In genomic region chr16:91789728-91790127, GRCm38 (mm10) we compare ENCODE assay signal across 11 mouse cellular contexts.
A peak's percentile ranks its signal among the peaks of the same experiment; 100 is the strongest.
DNase-seq lines count a peak whose midpoint lies in the region; ATAC-seq lines count a peak whose summit lies in the region.
"Had no signal": no experiment of that assay in that cellular context is flagged by ENCODE, and none has a peak within 500 bp of the region (broad histone marks: within the 10 kb centered on the region; RNA-seq: fewer than 3 reads in every experiment).

No protein-coding gene starts in this region.

- H3K4me3 ChIP-seq in forebrain, embryonic 11.5 days (ENCODE audit: low read depth, low read length) = no peak overlapping the region
- no peak overlapping the region for H3K4me3 ChIP-seq in forebrain, embryonic 10.5 days
- no peak overlapping the region for H3K4me3 ChIP-seq in neural tube, embryonic 13.5 days
- H3K4me3 ChIP-seq in stomach, embryonic 14.5 days (ENCODE audit: low read depth, low read length) = no peak overlapping the region
- H3K4me3 ChIP-seq in forebrain, embryonic 14.5 days (ENCODE audit: low read depth, low read length) = no peak overlapping the region
- H3K4me3 ChIP-seq: embryonic facial prominence, embryonic 15.5 days; myocyte had no signal

- no peaks in the 10 kb centered on the region; the same call in 1 of the 2 replicates for H3K36me3 ChIP-seq in forebrain, embryonic 11.5 days (ENCODE audit: control insufficient read depth, insufficient read depth, low read length)
- H3K36me3 ChIP-seq in forebrain, embryonic 10.5 days (replicated peaks) = peaks cover 69% of the 10 kb centered on the region
- H3K36me3 ChIP-seq in neural tube, embryonic 13.5 days = peaks cover 48% of the 10 kb centered on the region
- peaks cover 9% of the 10 kb centered on the region for H3K36me3 ChIP-seq in stomach, embryonic 14.5 days (ENCODE audit: control insufficient read depth, insufficient read depth, low read length)
- H3K36me3 ChIP-seq in forebrain, embryonic 14.5 days (ENCODE audit: control insufficient read depth, insufficient read depth, low read length) = peaks cover 43% of the 10 kb centered on the region

- DNase-seq in forebrain, embryonic 11.5 days (ENCODE audit: low spot score) = peak; percentile 41
- DNase-seq in forebrain, embryonic 10.5 days (ENCODE audit: extremely low spot score, low spot score) = no peak
- DNase-seq in neural tube, embryonic 10.5 days (ENCODE audit: extremely low spot score, low spot score) = no peak
- peak; percentile 48 for DNase-seq in liver
- DNase-seq in forebrain, embryonic 14.5 days (ENCODE audit: low spot score) = no peak
- no peak for DNase-seq in cerebellum, adult 11-12 months
- DNase-seq: adrenal gland, postnatal 14 days had no signal

- H3K4me2 ChIP-seq in forebrain, embryonic 11.5 days (ENCODE audit: low read depth, low read length, severe bottlenecking) = no peak overlapping the region
- no peak overlapping the region for H3K4me2 ChIP-seq in neural tube, embryonic 13.5 days
- no peak overlapping the region for H3K4me2 ChIP-seq in stomach, embryonic 14.5 days (replicated peaks; ENCODE audit: low read depth, low read length)
- no peak overlapping the region for H3K4me2 ChIP-seq in forebrain, embryonic 14.5 days (ENCODE audit: low read length)
- H3K4me2 ChIP-seq: embryonic facial prominence, embryonic 15.5 days had no signal

- H3K9me3 ChIP-seq in forebrain, embryonic 11.5 days (ENCODE audit: control insufficient read depth, low read length) = no peaks in the 10 kb centered on the region
- H3K9me3 ChIP-seq in forebrain, embryonic 10.5 days = no peaks in the 10 kb centered on the region
- no peaks in the 10 kb centered on the region for H3K9me3 ChIP-seq in neural tube, embryonic 13.5 days
- H3K9me3 ChIP-seq in stomach, embryonic 14.5 days (ENCODE audit: control insufficient read depth, low read depth, low read length) = no peaks in the 10 kb centered on the region
- H3K9me3 ChIP-seq in forebrain, embryonic 14.5 days (replicated peaks; ENCODE audit: control insufficient read depth, low read length) = no peaks in the 10 kb centered on the region
- H3K9me3 ChIP-seq: embryonic facial prominence, embryonic 15.5 days had no signal

- no peaks in the 10 kb centered on the region for H3K27me3 ChIP-seq in forebrain, embryonic 11.5 days (ENCODE audit: control insufficient read depth, insufficient read depth, low read length)
- H3K27me3 ChIP-seq in forebrain, embryonic 10.5 days (ENCODE audit: poor library complexity, severe bottlenecking) = no peaks in the 10 kb centered on the region
- H3K27me3 ChIP-seq in neural tube, embryonic 13.5 days = no peaks in the 10 kb centered on the region
- H3K27me3 ChIP-seq in stomach, embryonic 14.5 days (ENCODE audit: control insufficient read depth, insufficient read depth, low read length) = no peaks in the 10 kb centered on the region
- H3K27me3 ChIP-seq in forebrain, embryonic 14.5 days (replicated peaks; ENCODE audit: control insufficient read depth, insufficient read depth, low read length) = no peaks in the 10 kb centered on the region
- H3K27me3 ChIP-seq: embryonic facial prominence, embryonic 15.5 days had no signal

- no peak for ATAC-seq in forebrain, embryonic 11.5 days (replicated peaks; ENCODE audit: low FRiP score)
- 0 out of 2 replicates have a peak, but pooled peaks have one; percentile 42 for ATAC-seq in neural tube, embryonic 13.5 days (ENCODE audit: low read depth)
- peak; percentile 79 for ATAC-seq in stomach, embryonic 14.5 days (ENCODE audit: insufficient number of reproducible peaks, insufficient read depth, low FRiP score, low read depth)
- no peak for ATAC-seq in forebrain, embryonic 14.5 days

- WGBS in forebrain, embryonic 11.5 days = 89% methylated on average over 6 of the region's 6 CpGs
- 87% methylated on average over 6 of the region's 6 CpGs for WGBS in forebrain, embryonic 10.5 days
- WGBS in neural tube, embryonic 13.5 days = 76% methylated on average over 6 of the region's 6 CpGs
- 55% methylated on average over 6 of the region's 6 CpGs for WGBS in stomach, embryonic 14.5 days
- WGBS in forebrain, embryonic 14.5 days = 93% methylated on average over 6 of the region's 6 CpGs

- H3K9ac ChIP-seq in forebrain, embryonic 11.5 days (ENCODE audit: low read length) = no peak overlapping the region
- H3K9ac ChIP-seq in neural tube, embryonic 13.5 days = no peak overlapping the region
- H3K9ac ChIP-seq in stomach, embryonic 14.5 days (replicated peaks; ENCODE audit: low read depth, low read length) = no peak overlapping the region
- H3K9ac ChIP-seq in forebrain, embryonic 14.5 days (ENCODE audit: low read length) = no peak overlapping the region
- H3K9ac ChIP-seq: embryonic facial prominence, embryonic 15.5 days had no signal

- no peaks in the 10 kb centered on the region for H3K4me1 ChIP-seq in forebrain, embryonic 11.5 days (replicated peaks; ENCODE audit: control insufficient read depth, insufficient read depth, low read length)
- peaks cover 7% of the 10 kb centered on the region; the same call in 1 of the 2 replicates for H3K4me1 ChIP-seq in forebrain, embryonic 10.5 days
- peaks cover 26% of the 10 kb centered on the region for H3K4me1 ChIP-seq in neural tube, embryonic 13.5 days (replicated peaks)
- 0 out of 2 replicates have a peak, but pooled peaks cover 2% of the 10 kb centered on the region for H3K4me1 ChIP-seq in stomach, embryonic 14.5 days (ENCODE audit: control insufficient read depth, insufficient read depth, low read length)
- 0 out of 2 replicates have a peak, but pooled peaks cover 4% of the 10 kb centered on the region for H3K4me1 ChIP-seq in forebrain, embryonic 14.5 days (ENCODE audit: control insufficient read depth, insufficient read depth, low read length)

- H3K27ac ChIP-seq in forebrain, embryonic 11.5 days (ENCODE audit: low read depth, low read length) = no peak overlapping the region
- H3K27ac ChIP-seq in forebrain, embryonic 10.5 days = no peak overlapping the region
- no peak overlapping the region for H3K27ac ChIP-seq in neural tube, embryonic 13.5 days (replicated peaks)
- 0 out of 2 replicates have a peak overlapping the region, but pooled peaks have one; percentile 39 for H3K27ac ChIP-seq in stomach, embryonic 14.5 days (ENCODE audit: low read length)
- H3K27ac ChIP-seq in forebrain, embryonic 14.5 days (ENCODE audit: low read depth, low read length) = no peak overlapping the region
- H3K27ac ChIP-seq: embryonic facial prominence, embryonic 15.5 days had no signal

Comparison
In these comparisons a context has a peak if more than half of its experiments do, and no peak if none do; other contexts are left out.
1. DNase-seq: peak in forebrain, embryonic 11.5 days (single experiment) and liver (single experiment); none in forebrain, embryonic 10.5 days (single experiment), neural tube, embryonic 10.5 days (single experiment), forebrain, embryonic 14.5 days (single experiment) and cerebellum, adult 11-12 months (single experiment).
2. ATAC-seq: peak in neural tube, embryonic 13.5 days (single experiment) and stomach, embryonic 14.5 days (single experiment); none in forebrain, embryonic 11.5 days (single experiment) and forebrain, embryonic 14.5 days (single experiment).